Mouse (Mus musculus): ENCODE results near the gene Pak3. TPM values are rescaled to one million over a fixed set of nuclear protein-coding genes. Genes with fewer than 3 reads are reported as not detected.

Pak3 gene
- total and polyA plus RNA-seq, 2 experiments from 2014 or later = 3.1 to 4.6 TPM

DNA sequence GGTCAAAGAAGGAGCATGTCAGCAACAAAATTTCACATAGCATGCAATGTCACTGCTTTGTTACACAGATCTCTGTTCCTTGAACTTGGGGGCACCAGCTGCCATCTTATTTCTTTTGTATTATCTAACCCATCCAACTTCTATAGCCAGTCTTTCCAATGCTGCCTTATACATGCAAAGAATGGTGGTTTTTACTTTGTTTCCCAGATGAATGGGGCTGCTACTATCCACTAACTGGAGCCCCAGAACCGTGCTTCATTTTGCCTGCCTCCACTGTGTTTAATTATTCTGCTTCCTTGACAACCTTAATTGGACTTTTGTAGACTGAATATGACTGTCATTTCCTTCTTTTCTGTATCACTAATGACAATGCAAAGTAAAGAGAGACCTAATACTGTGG lies 126.4 kb downstream of the Pak3 start:
- Histone ChIP-seq H3K4me3 (ENCODE audit: low read depth, low read length) (no peak overlapping the region), H3K4me2 (ENCODE audit: low read depth, low read length) (no peak overlapping the region), H3K9me3 (replicated peaks; ENCODE audit: control insufficient read depth, low read length) (no peaks in the 10 kb centered on the region), H3K27me3 (ENCODE audit: control insufficient read depth, insufficient read depth, low read length) (no peaks in the 10 kb centered on the region), H3K27ac (ENCODE audit: low read depth) (no peak overlapping the region), H3K9ac (replicated peaks; ENCODE audit: low read depth, low read length) (no peak overlapping the region), H3K36me3 (replicated peaks; ENCODE audit: control insufficient read depth, insufficient read depth, low read length) (no peaks in the 10 kb centered on the region), H3K4me1 (ENCODE audit: control insufficient read depth, insufficient read depth) (no peaks in the 10 kb centered on the region)
- WGBS = 41% methylated on average over 1 of the region's 1 CpGs
- TF ChIP-seq EP300 (IDR thresholded peaks at IDR 0.05; ENCODE audit: low read depth) = no peak
- TF ChIP-seq CTCF (IDR thresholded peaks at IDR 0.05; ENCODE audit: low read depth) = no peak
- ATAC-seq (ENCODE audit: insufficient read depth, low read depth) (no peak), DNase-seq (ENCODE audit: low spot score) (no peak)

- H3K9ac ChIP-seq (replicated peaks; ENCODE audit: low read depth, low read length) = no peak overlapping the region
- DNase-seq (ENCODE audit: low spot score) (no peak), ATAC-seq (ENCODE audit: insufficient read depth, low read depth) (no peak)
- no peak for TF ChIP-seq EP300 (IDR thresholded peaks at IDR 0.05; ENCODE audit: low read depth)
- TF ChIP-seq CTCF (IDR thresholded peaks at IDR 0.05; ENCODE audit: low read depth) = no peak
- H3K4me2 ChIP-seq (ENCODE audit: low read depth, low read length) = no peak overlapping the region
- H3K4me1 ChIP-seq (ENCODE audit: control insufficient read depth, insufficient read depth) = no peaks in the 10 kb centered on the region
- H3K27me3 ChIP-seq (ENCODE audit: control insufficient read depth, insufficient read depth, low read length) = no peaks in the 10 kb centered on the region
- WGBS = 39% methylated on average over 9 of the region's 9 CpGs
- H3K4me3 ChIP-seq (ENCODE audit: low read depth, low read length) = no peak overlapping the region
- no peaks in the 10 kb centered on the region for H3K9me3 ChIP-seq (replicated peaks; ENCODE audit: control insufficient read depth, low read length)
- no peak overlapping the region for H3K27ac ChIP-seq (ENCODE audit: low read depth)
- no peaks in the 10 kb centered on the region for H3K36me3 ChIP-seq (replicated peaks; ENCODE audit: control insufficient read depth, insufficient read depth, low read length)
Observed at GRCm38 (mm10) chrX:143654308-143655176, 136.2 kb downstream of the Pak3 start.

DNA sequence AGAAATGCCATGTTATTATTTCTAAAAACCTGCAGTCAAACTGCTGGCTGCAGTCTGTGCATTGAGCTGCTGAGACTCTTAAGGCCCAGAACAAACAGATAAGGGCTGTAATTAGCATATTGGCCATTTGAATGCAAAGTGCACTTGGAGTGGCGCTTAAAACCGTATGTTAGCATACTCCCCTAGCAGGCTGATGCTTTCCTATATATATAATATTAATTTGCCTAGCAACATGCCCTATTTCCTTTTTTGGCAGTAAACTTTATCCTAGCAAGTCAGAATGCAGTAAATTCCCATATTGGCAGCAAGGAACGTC lies 136.7 kb downstream of the Pak3 start:
- H3K36me3 ChIP-seq (replicated peaks; ENCODE audit: control insufficient read depth, insufficient read depth, low read length) = no peaks in the 10 kb centered on the region
- WGBS = 21% methylated on average over 3 of the region's 3 CpGs
- ATAC-seq (ENCODE audit: insufficient read depth, low read depth) (no peak), DNase-seq (ENCODE audit: low spot score) (no peak)
- TF ChIP-seq CTCF (IDR thresholded peaks at IDR 0.05; ENCODE audit: low read depth) (no peak), EP300 (IDR thresholded peaks at IDR 0.05; ENCODE audit: low read depth) (no peak)
- H3K4me3 ChIP-seq (ENCODE audit: low read depth, low read length) = no peak overlapping the region
- no peak overlapping the region for H3K9ac ChIP-seq (replicated peaks; ENCODE audit: low read depth, low read length)
- no peaks in the 10 kb centered on the region for H3K9me3 ChIP-seq (replicated peaks; ENCODE audit: control insufficient read depth, low read length)
- H3K4me1 ChIP-seq (ENCODE audit: control insufficient read depth, insufficient read depth) = no peaks in the 10 kb centered on the region
- H3K27me3 ChIP-seq (ENCODE audit: control insufficient read depth, insufficient read depth, low read length) = no peaks in the 10 kb centered on the region
- no peak overlapping the region for H3K27ac ChIP-seq (ENCODE audit: low read depth)
- no peak overlapping the region for H3K4me2 ChIP-seq (ENCODE audit: low read depth, low read length)

GRCm38 (mm10) chrX:143664221-143665150 lies 146.1 kb downstream of the Pak3 start:
- H3K27me3 ChIP-seq (ENCODE audit: control insufficient read depth, insufficient read depth, low read length) = no peaks in the 10 kb centered on the region
- 18% methylated on average over 24 of the region's 28 CpGs for WGBS
- H3K4me1 ChIP-seq (ENCODE audit: control insufficient read depth, insufficient read depth) = no peaks in the 10 kb centered on the region
- ATAC-seq (ENCODE audit: insufficient read depth, low read depth) (peak; percentile 86), DNase-seq (ENCODE audit: low spot score) (peak; percentile 46)
- H3K9ac ChIP-seq (replicated peaks; ENCODE audit: low read depth, low read length) = peak overlapping the region; percentile 52
- H3K4me3 ChIP-seq (ENCODE audit: low read depth, low read length) = peak overlapping the region; percentile 56
- TF ChIP-seq CTCF (IDR thresholded peaks at IDR 0.05; ENCODE audit: low read depth) (no peak), EP300 (IDR thresholded peaks at IDR 0.05; ENCODE audit: low read depth) (no peak)
- H3K36me3 ChIP-seq (replicated peaks; ENCODE audit: control insufficient read depth, insufficient read depth, low read length) = no peaks in the 10 kb centered on the region
- no peak overlapping the region for H3K27ac ChIP-seq (ENCODE audit: low read depth)
- peak overlapping the region; percentile 71 for H3K4me2 ChIP-seq (ENCODE audit: low read depth, low read length)
- no peaks in the 10 kb centered on the region for H3K9me3 ChIP-seq (replicated peaks; ENCODE audit: control insufficient read depth, low read length)

GRCm38 (mm10) chrX:143665771-143666170 lies 147.4 kb downstream of the Pak3 start:
- WGBS = 27% methylated on average over 2 of the region's 2 CpGs
- no peaks in the 10 kb centered on the region for H3K4me1 ChIP-seq (ENCODE audit: control insufficient read depth, insufficient read depth)
- no peak overlapping the region for H3K4me3 ChIP-seq (ENCODE audit: low read depth, low read length)
- H3K9me3 ChIP-seq (replicated peaks; ENCODE audit: control insufficient read depth, low read length) = no peaks in the 10 kb centered on the region
- no peak overlapping the region for H3K27ac ChIP-seq (ENCODE audit: low read depth)
- no peak overlapping the region for H3K9ac ChIP-seq (replicated peaks; ENCODE audit: low read depth, low read length)
- no peak for TF ChIP-seq CTCF (IDR thresholded peaks at IDR 0.05; ENCODE audit: low read depth)
- TF ChIP-seq EP300 (IDR thresholded peaks at IDR 0.05; ENCODE audit: low read depth) = no peak
- H3K27me3 ChIP-seq (ENCODE audit: control insufficient read depth, insufficient read depth, low read length) = no peaks in the 10 kb centered on the region
- H3K36me3 ChIP-seq (replicated peaks; ENCODE audit: control insufficient read depth, insufficient read depth, low read length) = no peaks in the 10 kb centered on the region
- H3K4me2 ChIP-seq (ENCODE audit: low read depth, low read length) = no peak overlapping the region
- DNase-seq (ENCODE audit: low spot score) = no peak
- no peak for ATAC-seq (ENCODE audit: insufficient read depth, low read depth)
